Mouse (Mus musculus): ENCODE results near the gene Daxx.
"Not testable (repeated sequence)": the region's sequence is repeated elsewhere in the genome, so short reads cannot be mapped to it uniquely, and the experiment has no call there.

GRCm38 (mm10) chr17:33873537-33873936, 35.7 kb upstream of the Daxx start, which contains the start of gene Gm7029:
- not testable (repeated sequence) for TF ChIP-seq CTCF (IDR thresholded peaks at IDR 0.05; ENCODE audit: borderline replicate concordance, control insufficient read depth, extremely low read depth, insufficient read depth, low read length, poor library complexity); POLR2A (IDR thresholded peaks at IDR 0.05; ENCODE audit: control insufficient read depth, extremely low read depth, insufficient read depth, low read length, poor library complexity)

All from thymus, adult 2 months (tissue).